In genomic region chr6:93575249-93575648, GRCm38 (mm10) we compare ENCODE assay signal across 16 mouse cellular contexts.
"Had no signal": no experiment of that assay in that cellular context is flagged by ENCODE, and none has a peak within 500 bp of the region (broad histone marks: within the 10 kb centered on the region; RNA-seq: fewer than 3 reads in every experiment).

No protein-coding gene starts in this region.

- DNase-seq: cerebellum, adult 8-10 months; cerebellum, adult 9-10 months; cerebellum, adult 9-11 months; cerebellum, postnatal 10 days; cerebellum, postnatal 14 days; cerebellum, postnatal 25 days; cerebellum, postnatal 36 days; embryo, embryonic 11 days; forebrain, postnatal 0 days; gastrocnemius, adult 2 months; gastrocnemius, postnatal 10 days; gastrocnemius, postnatal 14 days; gastrocnemius, postnatal 25 days; gastrocnemius, postnatal 36 days; heart, adult 18-20 months; heart, adult 2 months had no signal
